Mouse (Mus musculus): ENCODE data around the gene Fgfr2.

Gene Fgfr2

GRCm38 (mm10) chr7:132619549-132619948, 503.6 kb downstream of the Fgfr2 start:
- DNase-seq (ENCODE audit: low read depth, low spot score): no peak

- DNase-seq (ENCODE audit: low read depth, low spot score): no peak
Observed at GRCm38 (mm10) chr7:132617021-132617564, 506.1 kb downstream of the Fgfr2 start.

- no peak for DNase-seq (ENCODE audit: low read depth, low spot score)
Observed at GRCm38 (mm10) chr7:132616391-132616790, 506.8 kb downstream of the Fgfr2 start.

- no peak for DNase-seq (ENCODE audit: low read depth, low spot score)
Observed at GRCm38 (mm10) chr7:132615346-132615745, 507.8 kb downstream of the Fgfr2 start.

- peak; percentile 5 for DNase-seq (ENCODE audit: low read depth, low spot score)
Observed at GRCm38 (mm10) chr7:132611530-132611929, 511.6 kb downstream of the Fgfr2 start.

GRCm38 (mm10) chr7:132610468-132611318, 512.5 kb downstream of the Fgfr2 start, which contains the start of gene Lhpp:
Lhpp (plus strand) TSS chr7:132610638.
- DNase-seq (ENCODE audit: low read depth, low spot score): peak; percentile 92

GRCm38 (mm10) chr7:132608316-132609020, 514.7 kb downstream of the Fgfr2 start:
- no peak for DNase-seq (ENCODE audit: low read depth, low spot score)

GRCm38 (mm10) chr7:132605689-132606088, 517.5 kb downstream of the Fgfr2 start:
- DNase-seq (ENCODE audit: low read depth, low spot score): no peak

- DNase-seq (ENCODE audit: low read depth, low spot score): no peak
Observed at GRCm38 (mm10) chr7:132604720-132605119, 518.4 kb downstream of the Fgfr2 start.

GRCm38 (mm10) chr7:132600926-132601325, 522.2 kb downstream of the Fgfr2 start:
- no peak for DNase-seq (ENCODE audit: low read depth, low spot score)

- DNase-seq (ENCODE audit: low read depth, low spot score): no peak
Observed at GRCm38 (mm10) chr7:132600026-132600425, 523.1 kb downstream of the Fgfr2 start.

GRCm38 (mm10) chr7:132599071-132599975, 523.8 kb downstream of the Fgfr2 start, which contains the start of gene Nkx1-2:
Nkx1-2 (minus strand) TSS chr7:132599637.
- no peak for DNase-seq (ENCODE audit: low read depth, low spot score)

- no peak for DNase-seq (ENCODE audit: low read depth, low spot score)
Observed at GRCm38 (mm10) chr7:132597251-132598041, 525.7 kb downstream of the Fgfr2 start.

- DNase-seq (ENCODE audit: low read depth, low spot score): no peak
Observed at GRCm38 (mm10) chr7:132596557-132597250, 526.4 kb downstream of the Fgfr2 start.

GRCm38 (mm10) chr7:132595787-132596186, 527.4 kb downstream of the Fgfr2 start:
- no peak for DNase-seq (ENCODE audit: low read depth, low spot score)

GRCm38 (mm10) chr7:132594325-132594724, 528.8 kb downstream of the Fgfr2 start:
- no peak for DNase-seq (ENCODE audit: low read depth, low spot score)

GRCm38 (mm10) chr7:132593762-132594161, 529.4 kb downstream of the Fgfr2 start:
- no peak for DNase-seq (ENCODE audit: low read depth, low spot score)

- DNase-seq (ENCODE audit: low read depth, low spot score): peak; percentile 9
Observed at GRCm38 (mm10) chr7:132589610-132590009, 533.5 kb downstream of the Fgfr2 start.

- no peak for DNase-seq (ENCODE audit: low read depth, low spot score)
Observed at GRCm38 (mm10) chr7:132587167-132587566, 536.0 kb downstream of the Fgfr2 start.
